Mouse (Mus musculus) heart, adult 2 months (tissue): ENCODE measurements around the gene Lysmd1.

ENCODE experiments used
- EP300 ChIP-seq: fragments of 200-500 bp; IDR thresholded peaks from 2 replicates; pipeline ENCODE4 v1.6.1; 2011; ENCODE audit warnings: low read depth, low read length, control low read depth; ENCODE audit not compliant: insufficient read depth
- POLR2A ChIP-seq: fragments of 200-500 bp; IDR thresholded peaks from 2 replicates; pipeline ENCODE4 v1.6.1; 2011; ENCODE audit warnings: mild to moderate bottlenecking, low read depth, low read length, control low read depth; ENCODE audit not compliant: insufficient read depth

- TF ChIP-seq POLR2A (no peak), EP300 (no peak)
These were observed 46.0 kb downstream of the Lysmd1 start for GRCm38 (mm10) chr3:95179890-95180289.
